Mouse (Mus musculus) hematopoietic multipotent progenitor cell, adult 10-12 weeks (in vitro differentiated cells): ENCODE results near the gene Slc36a1. TPM values are rescaled to one million over a fixed set of nuclear protein-coding genes. Genes with fewer than 3 reads are reported as not detected.

Experiments
- polyA plus RNA-seq: library from polyadenylated mRNA; stranded (reverse); fragments of >175 nt; gene quantifications from 2 replicates; pipeline ENCODE4 v1.2.3, GENCODE M21; 2012; ENCODE audit warnings: low replicate concordance

Slc36a1 gene
- 13.5 and 33.0 TPM in 2 replicates for polyA plus RNA-seq

DNA sequence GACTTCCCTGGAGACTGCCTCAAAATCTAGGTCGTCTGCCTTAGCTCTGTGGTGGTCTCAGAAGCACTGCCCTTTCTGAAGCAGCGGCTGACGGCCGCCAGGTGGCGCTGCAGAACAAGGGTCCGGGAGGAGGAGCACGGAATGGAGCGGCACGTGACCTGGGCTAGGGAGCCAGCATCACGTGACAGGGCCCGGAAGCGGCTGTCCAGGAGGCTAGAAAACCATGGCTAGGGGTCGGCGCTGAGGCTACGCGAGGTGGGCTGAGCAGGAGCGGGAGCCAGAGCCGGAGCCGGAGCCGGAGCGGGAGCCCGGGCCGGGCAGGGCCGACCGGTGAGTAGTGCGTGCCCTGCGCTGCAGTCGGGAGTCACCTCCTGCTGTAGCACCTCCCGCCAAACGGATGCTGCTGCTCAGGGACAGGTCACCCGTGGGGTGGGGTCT lies at the start of gene Slc36a1:
Slc36a1 (plus strand) TSS at position 192 of the 438 bp plus-strand sequence.

DNA sequence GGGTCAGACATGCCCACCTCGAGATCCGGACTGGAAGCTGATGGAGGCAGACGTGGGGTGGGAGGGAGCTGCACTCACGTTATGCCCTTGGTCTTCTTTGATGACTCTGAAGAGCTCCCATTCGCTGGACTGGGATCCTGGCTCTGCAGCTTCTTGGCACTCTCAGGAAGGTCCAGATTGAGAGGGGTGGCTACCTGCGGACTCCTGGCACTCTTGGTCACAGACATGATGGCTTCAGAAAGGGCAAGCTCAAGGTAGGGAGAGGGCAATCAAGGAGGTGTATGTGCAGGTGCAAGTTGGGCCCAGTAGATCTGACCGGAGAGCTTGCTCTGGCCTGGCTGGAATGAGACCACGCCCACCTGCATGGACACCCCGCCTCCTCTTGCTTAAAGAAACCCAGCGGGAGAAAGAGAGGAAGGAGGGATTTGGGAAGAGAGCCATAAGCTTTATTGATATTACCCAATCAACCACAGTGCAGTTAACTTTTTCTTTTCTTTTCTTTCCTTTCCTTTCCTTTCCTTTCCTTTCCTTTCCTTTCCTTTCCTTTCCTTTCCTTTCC lies 19.3 kb upstream of the Slc36a1 start, which contains the start of gene Slc36a2:
Slc36a2 (minus strand) TSS at position 345 of the 559 bp plus-strand sequence.

Other genes with a start within 250 kb of the Slc36a1 start
- 113 and 142 TPM in 2 replicates for gene Tnip1, start 241.4 kb upstream of the Slc36a1 start, polyA plus RNA-seq
- gene Anxa6, start 170.9 kb upstream of the Slc36a1 start, polyA plus RNA-seq = 55.4 and 140 TPM in 2 replicates
- gene Ccdc69, start 126.2 kb upstream of the Slc36a1 start, polyA plus RNA-seq = 16.3 and 21.5 TPM in 2 replicates
- gene Gm2a, start 106.2 kb upstream of the Slc36a1 start, polyA plus RNA-seq = 32.1 and 110 TPM in 2 replicates
- gene Slc36a3, start 52.6 kb upstream of the Slc36a1 start, polyA plus RNA-seq = 0.08 and 0.22 TPM in 2 replicates
- gene Slc36a2, start 19.3 kb upstream of the Slc36a1 start, polyA plus RNA-seq = not detected in 2 replicates
- 0.01 TPM in 1 of 2 replicates, not detected in the other for gene Fat2, start 132.2 kb downstream of the Slc36a1 start, polyA plus RNA-seq
- gene Sparc, start 218.8 kb downstream of the Slc36a1 start, polyA plus RNA-seq = 0.80 and 8.8 TPM in 2 replicates